Mouse (Mus musculus) testis, adult 10 weeks (tissue): ENCODE data around the gene Actrt2. TPM values are rescaled to one million over a fixed set of nuclear protein-coding genes. Genes with fewer than 3 reads are reported as not detected.

Experiments used
- polyA plus RNA-seq: library from polyadenylated mRNA; stranded (reverse); fragments of 350-450 nt; fragmentation: Illumina TruSeq; extraction: RNeasy Lipid Tissue Mini Kit (QIAGEN cat#74804); gene quantifications from one replicate; pipeline ENCODE4 v1.2.3, GENCODE M21; 2014; ENCODE audit warnings: low read depth, low replicate concordance

The Actrt2 gene
- polyA plus RNA-seq, result 30.9 TPM

GRCm38 (mm10) chr4:154667767-154668166 lies at the start of gene Actrt2:
Gene Actrt2 (minus strand): TSS chr4:154667867.

DNA sequence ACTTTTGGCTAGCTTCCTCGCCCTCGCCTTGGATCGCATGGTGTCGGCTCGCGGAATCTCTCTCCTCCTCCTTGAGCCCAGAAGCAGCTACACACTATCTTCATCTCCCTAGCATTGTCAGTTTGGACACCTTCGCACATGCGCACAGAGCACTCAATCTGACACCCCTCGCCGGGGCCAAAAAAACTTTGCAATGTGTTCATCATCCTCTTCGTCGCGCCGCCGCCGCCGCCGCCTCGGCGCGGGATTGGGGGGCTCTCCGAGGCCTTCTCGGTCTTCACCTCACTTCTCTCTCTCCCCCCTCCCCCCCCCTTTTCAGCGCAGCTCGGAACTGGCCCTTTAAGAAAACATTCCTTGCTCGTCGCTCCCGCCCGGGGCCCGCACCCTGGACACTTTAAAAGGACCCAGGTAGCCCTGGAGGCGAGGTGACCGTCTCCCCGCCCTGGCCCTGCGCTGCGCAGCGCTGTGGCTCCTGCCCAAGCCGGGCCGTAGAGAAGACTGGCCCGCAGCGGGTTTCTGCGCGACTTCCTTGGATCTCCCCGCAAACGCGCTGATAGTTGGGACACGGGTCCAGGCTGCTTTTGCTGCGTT lies 30.9 kb downstream of the Actrt2 start, which contains the start of gene Prdm16:
Prdm16 (minus strand) TSS at position 153 of the 591 bp plus-strand sequence.

Other genes with a start within 250 kb of the Actrt2 start
- gene Prdm16, start 31.0 kb downstream of the Actrt2 start, polyA plus RNA-seq, result 0.43 TPM
- gene Ttc34, start 169.6 kb upstream of the Actrt2 start, polyA plus RNA-seq, result 0.49 TPM
- 35.2 TPM for gene Mmel1, start 201.7 kb upstream of the Actrt2 start, polyA plus RNA-seq
- not detected for gene Fam213b, start 231.3 kb upstream of the Actrt2 start, polyA plus RNA-seq